ENCODE assay signal across 11 mouse cellular contexts in the genomic region with DNA sequence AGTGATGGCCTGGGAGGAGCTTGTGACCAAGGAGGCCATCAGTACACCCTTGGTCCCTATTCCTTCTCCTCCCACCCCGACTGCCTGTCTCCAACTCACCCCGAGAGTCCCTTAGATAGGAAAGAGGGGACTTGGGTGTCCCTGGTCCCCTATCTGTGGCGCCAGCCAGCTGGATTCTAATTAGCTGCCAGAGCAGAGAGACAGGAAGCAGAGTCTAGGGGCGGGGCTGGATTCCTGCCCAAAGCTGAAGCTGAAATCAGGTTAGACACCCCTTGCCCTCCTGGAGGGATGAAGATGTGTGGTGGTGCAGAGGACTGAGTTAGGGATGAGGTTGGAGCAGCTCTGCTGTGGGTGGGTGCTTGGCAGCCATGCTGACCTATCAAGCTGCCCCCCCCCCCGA. TPM values are rescaled to one million over a fixed set of nuclear protein-coding genes. Genes with fewer than 3 reads are reported as not detected.
DNase-seq lines count a peak whose midpoint lies in the region; ATAC-seq and TF ChIP-seq lines count a peak whose summit lies in the region.
"Had no signal": no experiment of that assay in that cellular context is flagged by ENCODE, and none has a peak within 500 bp of the region (broad histone marks: within the 10 kb centered on the region; RNA-seq: fewer than 3 reads in every experiment).

No protein-coding gene starts in this region.

- no peak overlapping the region for H3K27ac ChIP-seq in heart, embryonic 12.5 days (ENCODE audit: poor library complexity, severe bottlenecking)
- no peak overlapping the region for H3K27ac ChIP-seq in limb, embryonic 13.5 days
- no peak overlapping the region for H3K27ac ChIP-seq in limb, embryonic 10.5 days
- no peak overlapping the region; the same call in 1 of the 2 replicates for H3K27ac ChIP-seq in liver, adult 2 months (replicated peaks; ENCODE audit: insufficient read depth, low read depth, low read length)

- H3K36me3 ChIP-seq in heart, embryonic 12.5 days: peaks cover 14% of the 10 kb centered on the region
- peaks cover 41% of the 10 kb centered on the region for H3K36me3 ChIP-seq in limb, embryonic 13.5 days
- peaks cover 42% of the 10 kb centered on the region for H3K36me3 ChIP-seq in limb, embryonic 10.5 days
- H3K36me3 ChIP-seq in liver, adult 2 months (ENCODE audit: control insufficient read depth, insufficient read depth, low read length): no peaks in the 10 kb centered on the region

- no peaks in the 10 kb centered on the region for H3K9me3 ChIP-seq in heart, embryonic 12.5 days (replicated peaks)
- no peaks in the 10 kb centered on the region for H3K9me3 ChIP-seq in limb, embryonic 13.5 days
- no peaks in the 10 kb centered on the region for H3K9me3 ChIP-seq in limb, embryonic 10.5 days (replicated peaks)

- no peak for DNase-seq in heart, postnatal 25 days (ENCODE audit: low spot score)
- no peak for DNase-seq in limb, embryonic 10.5 days (ENCODE audit: low spot score)
- peak; percentile 43 for DNase-seq in brain, adult 2 months (ENCODE audit: low read depth, low spot score)
- peak; percentile 6 for DNase-seq in liver, adult 2 months (ENCODE audit: extremely low read depth, low read depth, low spot score)
- no peak for DNase-seq in adrenal gland, postnatal 25 days
- DNase-seq: right cerebral cortex, postnatal 4 days; thymus, postnatal 25 days had no signal

- no peak overlapping the region for H3K4me2 ChIP-seq in heart, embryonic 12.5 days
- H3K4me2 ChIP-seq in limb, embryonic 13.5 days (replicated peaks): no peak overlapping the region

- peak; percentile 3; the same call in 1 of the 2 replicates for ATAC-seq in heart, embryonic 12.5 days (ENCODE audit: insufficient number of reproducible peaks, low FRiP score)
- no peak for ATAC-seq in limb, embryonic 13.5 days (ENCODE audit: low FRiP score, low read depth)
- no peak for ATAC-seq in inflammation-experienced regulatory T-cells, adult 6 months
- ATAC-seq: forebrain, embryonic 16.5 days had no signal

- TF ChIP-seq POLR2A in liver, adult 2 months (IDR thresholded peaks at IDR 0.05; ENCODE audit: extremely low read depth, insufficient read depth, low read length): no peak

- no peak for TF ChIP-seq CTCF in liver, adult 2 months (IDR thresholded peaks at IDR 0.05; ENCODE audit: low read depth, low read length)

- intact Hi-C loops in heart, postnatal 25 days (cut with DNase I): no loop called here

- 29% methylated on average over 5 of the region's 5 CpGs for WGBS in heart, embryonic 12.5 days
- 39% methylated on average over 5 of the region's 5 CpGs for WGBS in limb, embryonic 13.5 days
- WGBS in limb, embryonic 10.5 days: 44% methylated on average over 5 of the region's 5 CpGs
- WGBS in liver, adult 2 months: 65% methylated on average over 5 of the region's 5 CpGs

- peaks cover 74% of the 10 kb centered on the region for H3K4me1 ChIP-seq in heart, embryonic 12.5 days (replicated peaks)
- peaks cover 36% of the 10 kb centered on the region for H3K4me1 ChIP-seq in limb, embryonic 13.5 days
- H3K4me1 ChIP-seq in limb, embryonic 10.5 days: peaks cover 22% of the 10 kb centered on the region
- H3K4me1 ChIP-seq in liver, adult 2 months (ENCODE audit: control insufficient read depth, insufficient read depth, low read length): no peaks in the 10 kb centered on the region

- no peak overlapping the region for H3K4me3 ChIP-seq in heart, embryonic 12.5 days
- H3K4me3 ChIP-seq in limb, embryonic 13.5 days: no peak overlapping the region
- no peak overlapping the region for H3K4me3 ChIP-seq in limb, embryonic 10.5 days
- H3K4me3 ChIP-seq in liver, adult 2 months (ENCODE audit: insufficient read depth, low read depth, low read length): no peak overlapping the region

- H3K9ac ChIP-seq in heart, embryonic 12.5 days: peak overlapping the region; percentile 40; the same call in 1 of the 2 replicates
- 0 out of 2 replicates have a peak overlapping the region, but pooled peaks have one; percentile 19 for H3K9ac ChIP-seq in limb, embryonic 13.5 days
- H3K9ac ChIP-seq in liver, adult 2 months (ENCODE audit: low read depth, low read length): no peak overlapping the region

- H3K79me2 ChIP-seq in liver, adult 2 months (ENCODE audit: control insufficient read depth, insufficient read depth, low read length): no peaks in the 10 kb centered on the region

- H3K27me3 ChIP-seq in heart, embryonic 12.5 days (replicated peaks): no peaks in the 10 kb centered on the region
- no peaks in the 10 kb centered on the region for H3K27me3 ChIP-seq in limb, embryonic 13.5 days
- no peaks in the 10 kb centered on the region for H3K27me3 ChIP-seq in limb, embryonic 10.5 days (ENCODE audit: low read depth, poor library complexity, severe bottlenecking)
- 0 out of 2 replicates have a peak, but pooled peaks cover 2% of the 10 kb centered on the region for H3K27me3 ChIP-seq in liver, adult 2 months (ENCODE audit: control insufficient read depth, insufficient read depth, low read length)

RNA-seq across cellular contexts. Expression of a gene that starts 15.0 kb away (rescaled TPM):
- 11.2 and 11.4 TPM in 2 replicates for polyA plus RNA-seq in heart, embryonic 12.5 days (2016; fragmentation: Nextera tagmentation; extraction: Ambion mirVana)
- total RNA-seq in heart, postnatal 25 days (2021): 10 to 100 TPM; 12.7 to 17.8 TPM
- 28.1 and 29.3 TPM in 2 replicates for polyA plus RNA-seq in limb, embryonic 13.5 days (2015; fragmentation: Nextera tagmentation; extraction: Ambion mirVana)
- 12.3 and 16.2 TPM in 2 replicates for polyA plus RNA-seq in limb, embryonic 10.5 days (2016; fragmentation: Nextera tagmentation; extraction: Ambion mirVana)
- 1.6 TPM in 2 replicates for total RNA-seq in liver, adult 2 months (2014; rRNA removed)
- 2.7 and 3.5 TPM in 2 replicates for polyA plus RNA-seq in liver, adult 2 months (2012; rRNA removed)
- total RNA-seq in adrenal gland, postnatal 25 days (2021): 73.5 and 114 TPM in 2 replicates
- 10 to 100 TPM in 2 of 3 experiments, 1 to 10 TPM in 1; 5.1 to 13.8 (median 11.3) TPM for polyA plus RNA-seq in inflammation-experienced regulatory T-cells, adult 6 months (2017; shearing (Covaris generic))

RNA-seq across cellular contexts. Expression of a gene that starts 40.1 kb away (rescaled TPM):
- 0.34 and 0.40 TPM in 2 replicates for polyA plus RNA-seq in heart, embryonic 12.5 days (2016; fragmentation: Nextera tagmentation; extraction: Ambion mirVana)
- under 1 TPM; 0.61 to 0.70 TPM for total RNA-seq in heart, postnatal 25 days (2021)
- 0.40 and 0.43 TPM in 2 replicates for polyA plus RNA-seq in limb, embryonic 13.5 days (2015; fragmentation: Nextera tagmentation; extraction: Ambion mirVana)
- polyA plus RNA-seq in limb, embryonic 10.5 days (2016; fragmentation: Nextera tagmentation; extraction: Ambion mirVana): 0.58 and 0.70 TPM in 2 replicates
- total RNA-seq in liver, adult 2 months (2014; rRNA removed): 1.8 and 2.0 TPM in 2 replicates
- 4.0 and 4.3 TPM in 2 replicates for polyA plus RNA-seq in liver, adult 2 months (2012; rRNA removed)
- total RNA-seq in adrenal gland, postnatal 25 days (2021): 2.1 and 3.2 TPM in 2 replicates
- polyA plus RNA-seq in inflammation-experienced regulatory T-cells, adult 6 months (2017; shearing (Covaris generic)): 1 to 10 TPM in 1 of 3 experiments, under 1 TPM in 2; 0.16 to 1.5 (median 0.52) TPM

RNA-seq across cellular contexts. Expression of a gene that starts 40.4 kb away (rescaled TPM):
- 55.0 and 58.3 TPM in 2 replicates for polyA plus RNA-seq in heart, embryonic 12.5 days (2016; fragmentation: Nextera tagmentation; extraction: Ambion mirVana)
- total RNA-seq in heart, postnatal 25 days (2021): 1 to 10 TPM; 1.1 to 1.7 TPM
- 51.4 and 52.9 TPM in 2 replicates for polyA plus RNA-seq in limb, embryonic 13.5 days (2015; fragmentation: Nextera tagmentation; extraction: Ambion mirVana)
- polyA plus RNA-seq in limb, embryonic 10.5 days (2016; fragmentation: Nextera tagmentation; extraction: Ambion mirVana): 94.6 and 101 TPM in 2 replicates
- 0.37 and 1.1 TPM in 2 replicates for total RNA-seq in liver, adult 2 months (2014; rRNA removed)
- polyA plus RNA-seq in liver, adult 2 months (2012; rRNA removed): 0.86 and 1.4 TPM in 2 replicates
- 6.0 and 7.2 TPM in 2 replicates for total RNA-seq in adrenal gland, postnatal 25 days (2021)
- polyA plus RNA-seq in inflammation-experienced regulatory T-cells, adult 6 months (2017; shearing (Covaris generic)): 100 to 1,000 TPM in 1 of 3 experiments, 10 to 100 TPM in 2; 26.0 to 159 (median 26.4) TPM

RNA-seq across cellular contexts. Expression of a gene that starts 57.9 kb away (rescaled TPM):
- 216 and 234 TPM in 2 replicates for polyA plus RNA-seq in heart, embryonic 12.5 days (2016; fragmentation: Nextera tagmentation; extraction: Ambion mirVana)
- total RNA-seq in heart, postnatal 25 days (2021): 100 to 1,000 TPM; 353 to 360 TPM
- polyA plus RNA-seq in limb, embryonic 13.5 days (2015; fragmentation: Nextera tagmentation; extraction: Ambion mirVana): 169 and 174 TPM in 2 replicates
- 136 and 158 TPM in 2 replicates for polyA plus RNA-seq in limb, embryonic 10.5 days (2016; fragmentation: Nextera tagmentation; extraction: Ambion mirVana)
- total RNA-seq in liver, adult 2 months (2014; rRNA removed): 23.0 and 24.9 TPM in 2 replicates
- polyA plus RNA-seq in liver, adult 2 months (2012; rRNA removed): 47.8 and 56.5 TPM in 2 replicates
- total RNA-seq in adrenal gland, postnatal 25 days (2021): 284 and 302 TPM in 2 replicates
- 10 to 100 TPM; 16.3 to 20.1 (median 18.8) TPM for polyA plus RNA-seq in inflammation-experienced regulatory T-cells, adult 6 months (2017; shearing (Covaris generic))

Comparison
In these comparisons a context has a peak if more than half of its experiments do, and no peak if none do; other contexts are left out.
1. DNase-seq: peak in brain, adult 2 months (single experiment) and liver, adult 2 months (single experiment); none in heart, postnatal 25 days (single experiment), limb, embryonic 10.5 days (single experiment) and adrenal gland, postnatal 25 days (single experiment).
2. RNA of a gene that starts 40.4 kb away (polyA plus RNA-seq): 94.6 to 101 TPM in limb, embryonic 10.5 days, 55.0 to 58.3 TPM in heart, embryonic 12.5 days, 51.4 to 52.9 TPM in limb, embryonic 13.5 days and 26.0 to 159 TPM in inflammation-experienced regulatory T-cells, adult 6 months; 0.86 to 1.4 TPM in liver, adult 2 months; every median in the first group is over 10 times any median in the second.